Mouse (Mus musculus): Measurements from ENCODE around the gene Ccar1. TPM values are rescaled to one million over a fixed set of nuclear protein-coding genes. Genes with fewer than 3 reads are reported as not detected.
A peak's percentile ranks its signal among the peaks of the same experiment; 100 is the strongest.
"Not testable (repeated sequence)": the region's sequence is repeated elsewhere in the genome, so short reads cannot be mapped to it uniquely, and the experiment has no call there.

Ccar1 gene
- polyA plus RNA-seq, 1 experiment, result 89.0 TPM

DNA sequence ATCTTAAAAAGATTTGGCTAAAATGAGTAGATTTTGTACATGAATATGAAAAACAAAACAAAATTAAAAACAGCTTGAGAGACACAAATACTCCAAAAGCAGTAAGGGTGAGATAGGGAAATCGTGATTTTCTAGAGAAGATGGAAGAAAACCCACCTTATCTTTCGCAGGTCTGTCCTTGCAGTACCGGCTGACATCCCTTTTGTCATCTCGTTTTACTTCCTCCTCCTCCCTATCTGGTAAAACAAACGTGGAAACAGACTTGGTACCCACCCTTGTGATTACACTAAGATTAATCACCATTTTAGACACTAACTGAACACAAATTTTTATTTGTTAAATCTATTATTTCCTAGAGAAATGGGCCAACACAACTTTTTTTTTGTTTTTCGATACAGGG is 41.3 kb downstream of the Ccar1 start:
- 63% methylated on average over 6 of the region's 6 CpGs for WGBS
- Histone ChIP-seq H3K4me3 (replicated peaks; ENCODE audit: control insufficient read depth, low read depth, low read length) (no peak overlapping the region), H3K27ac (ENCODE audit: control insufficient read depth, insufficient read depth, low read depth, low read length, poor library complexity) (no peak overlapping the region), H3K4me1 (ENCODE audit: control insufficient read depth, insufficient read depth, low read length) (no peaks in the 10 kb centered on the region)
- TF ChIP-seq POLR2A (IDR thresholded peaks at IDR 0.05; ENCODE audit: borderline replicate concordance, control insufficient read depth, low read depth, low read length) (no peak), CTCF (IDR thresholded peaks at IDR 0.05; ENCODE audit: control insufficient read depth, insufficient read depth, low read length) (no peak)

DNA sequence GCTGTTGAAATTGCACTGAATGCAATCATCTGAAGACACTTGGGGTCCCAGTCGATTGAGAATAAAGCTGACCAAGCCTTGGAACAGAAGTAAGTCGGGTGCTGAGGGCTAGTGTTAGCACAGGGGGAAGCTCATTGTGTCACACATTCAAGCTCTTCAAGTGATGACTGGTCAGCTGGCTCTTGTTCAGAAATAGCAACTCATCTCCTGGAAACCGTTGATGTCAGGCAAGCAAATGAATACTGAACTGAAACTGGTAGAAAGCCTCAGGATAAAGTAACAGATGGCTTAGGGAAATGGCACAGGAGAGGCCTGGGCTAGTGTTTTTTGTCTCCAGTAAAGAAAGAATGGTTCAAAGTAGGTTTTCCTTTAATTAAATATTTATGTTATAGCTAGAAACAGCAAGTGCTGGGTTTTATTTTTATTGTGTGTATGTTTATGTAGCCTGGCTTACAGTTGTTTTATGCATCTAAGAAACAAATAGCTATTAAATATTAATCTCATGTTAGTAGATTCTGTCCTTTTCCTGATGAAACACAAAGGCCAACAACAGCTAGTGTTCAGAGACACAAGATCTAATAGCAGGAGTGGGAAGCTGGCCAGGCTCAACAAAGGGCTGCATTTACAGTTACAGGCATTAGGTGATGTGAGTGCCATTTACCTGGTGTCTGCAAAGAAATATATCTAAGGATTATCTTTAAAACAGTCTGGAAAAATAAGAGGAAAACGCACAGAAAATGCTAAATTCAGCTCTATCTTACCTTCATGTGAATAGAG is 51.9 kb downstream of the Ccar1 start:
- Histone ChIP-seq H3K27ac (ENCODE audit: control insufficient read depth, insufficient read depth, low read depth, low read length, poor library complexity) (no peak overlapping the region), H3K4me1 (ENCODE audit: control insufficient read depth, insufficient read depth, low read length) (no peaks in the 10 kb centered on the region), H3K4me3 (replicated peaks; ENCODE audit: control insufficient read depth, low read depth, low read length) (no peak overlapping the region)
- no peak for TF ChIP-seq CTCF (IDR thresholded peaks at IDR 0.05; ENCODE audit: control insufficient read depth, insufficient read depth, low read length)
- no peak for TF ChIP-seq POLR2A (IDR thresholded peaks at IDR 0.05; ENCODE audit: borderline replicate concordance, control insufficient read depth, low read depth, low read length)
- WGBS, result 58% methylated on average over 4 of the region's 4 CpGs

DNA sequence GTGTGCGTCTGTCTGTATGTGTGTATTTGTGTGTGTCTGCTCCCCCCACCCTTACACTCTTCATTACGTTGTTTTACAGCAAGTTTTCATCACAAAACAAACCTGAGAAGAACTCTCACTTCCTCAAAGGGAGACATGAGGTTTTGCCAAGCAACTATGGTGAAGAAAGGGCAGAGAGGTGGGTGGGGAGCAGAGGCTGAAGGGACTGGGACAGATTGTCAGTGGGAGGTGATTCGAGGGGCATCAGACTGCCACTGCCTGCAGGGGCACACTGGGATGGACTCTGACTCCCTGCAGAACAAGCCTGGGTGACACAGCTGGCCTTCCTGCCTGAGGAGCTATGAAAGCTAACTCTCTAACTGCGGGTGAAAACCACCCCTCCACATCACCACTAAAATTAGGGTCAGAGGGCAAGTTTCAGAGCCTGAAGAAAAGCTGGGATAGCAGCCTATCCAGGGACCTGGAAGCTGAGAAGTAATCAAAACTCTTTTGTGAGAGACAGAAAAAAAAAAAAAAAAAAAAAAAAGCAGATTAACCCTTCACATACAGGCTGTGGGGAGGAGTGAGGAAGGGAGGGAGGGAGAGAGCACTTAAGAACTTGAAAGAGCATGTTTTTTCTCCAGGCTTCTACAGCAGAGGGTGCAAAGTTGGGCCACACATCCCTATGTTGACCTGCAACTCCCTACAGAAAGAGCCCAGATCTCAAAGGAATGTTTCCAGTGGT is 55.0 kb downstream of the Ccar1 start:
- no peak overlapping the region for H3K4me3 ChIP-seq (replicated peaks; ENCODE audit: control insufficient read depth, low read depth, low read length)
- no peaks in the 10 kb centered on the region for H3K4me1 ChIP-seq (ENCODE audit: control insufficient read depth, insufficient read depth, low read length)
- no peak for TF ChIP-seq POLR2A (IDR thresholded peaks at IDR 0.05; ENCODE audit: borderline replicate concordance, control insufficient read depth, low read depth, low read length)
- no peak for TF ChIP-seq CTCF (IDR thresholded peaks at IDR 0.05; ENCODE audit: control insufficient read depth, insufficient read depth, low read length)
- no peak overlapping the region for H3K27ac ChIP-seq (ENCODE audit: control insufficient read depth, insufficient read depth, low read depth, low read length, poor library complexity)
- WGBS, result 39% methylated on average over 4 of the region's 4 CpGs

DNA sequence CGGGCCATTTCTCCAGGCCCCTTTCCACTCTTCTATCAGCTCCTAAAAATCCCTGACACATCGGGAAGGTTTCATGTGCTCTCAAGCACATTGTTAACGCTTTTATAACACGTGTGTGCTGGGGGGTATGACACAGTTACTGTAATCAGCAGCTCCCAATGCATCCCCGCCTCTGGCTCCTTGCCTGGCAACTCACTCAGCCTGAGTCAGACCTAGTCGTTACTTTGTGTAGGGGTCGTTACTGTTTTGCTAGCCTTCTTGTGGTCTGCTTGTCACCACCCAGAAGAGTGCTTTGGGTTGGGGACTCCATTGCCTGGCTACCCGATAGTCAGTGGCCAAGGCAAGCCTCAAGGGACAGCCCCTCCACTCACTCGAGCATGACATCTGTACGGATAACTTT is 61.3 kb downstream of the Ccar1 start:
- Histone ChIP-seq H3K4me3 (replicated peaks; ENCODE audit: control insufficient read depth, low read depth, low read length) (no peak overlapping the region), H3K4me1 (ENCODE audit: control insufficient read depth, insufficient read depth, low read length) (no peaks in the 10 kb centered on the region), H3K27ac (ENCODE audit: control insufficient read depth, insufficient read depth, low read depth, low read length, poor library complexity) (no peak overlapping the region)
- WGBS, result 67% methylated on average over 10 of the region's 10 CpGs
- TF ChIP-seq CTCF (IDR thresholded peaks at IDR 0.05; ENCODE audit: control insufficient read depth, insufficient read depth, low read length), result no peak
- no peak for TF ChIP-seq POLR2A (IDR thresholded peaks at IDR 0.05; ENCODE audit: borderline replicate concordance, control insufficient read depth, low read depth, low read length)

DNA sequence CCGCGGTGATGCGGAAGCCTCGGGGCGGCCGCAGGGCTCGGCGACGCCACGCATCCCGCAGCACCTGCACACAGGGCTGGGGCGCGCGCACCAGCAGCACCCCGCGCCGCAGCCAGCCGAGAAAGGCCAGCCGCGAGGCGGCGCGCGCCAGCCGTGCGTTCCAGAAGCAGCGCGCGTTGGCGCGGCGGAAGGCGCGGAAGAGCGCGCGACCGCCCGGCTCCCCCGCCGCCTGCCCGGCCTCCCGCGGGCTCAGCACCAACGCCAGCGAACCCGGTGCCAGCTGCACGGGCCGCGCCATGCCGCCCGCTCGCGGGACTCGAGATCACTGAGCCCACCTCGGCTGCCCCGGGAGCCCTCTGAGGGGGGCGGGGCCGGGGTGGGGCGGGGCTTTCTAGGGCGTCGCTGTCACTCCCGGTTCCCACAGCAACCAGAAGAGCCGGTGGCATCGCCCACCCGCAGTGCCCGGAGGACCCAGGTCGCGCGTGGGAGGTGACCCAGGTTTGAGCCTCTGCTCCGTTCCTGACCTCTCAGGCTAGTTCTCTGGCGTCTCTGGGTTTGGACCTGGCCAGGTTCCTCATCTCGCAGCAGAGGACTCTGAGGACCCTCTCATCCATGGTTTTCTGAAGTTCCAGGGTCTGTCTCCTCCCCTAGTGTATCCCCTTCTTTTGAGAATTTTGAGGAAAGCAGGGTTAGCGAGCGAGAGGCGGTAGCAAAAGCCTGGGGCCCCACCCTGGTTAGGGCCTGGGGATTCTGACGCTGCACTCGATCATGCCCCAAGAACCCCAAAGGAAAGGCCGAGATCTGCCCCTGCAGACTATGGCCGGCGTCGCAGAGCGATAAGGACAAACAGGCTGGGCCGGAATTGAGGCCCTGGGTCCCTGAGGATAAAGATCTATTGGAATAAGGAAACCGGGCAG is 66.1 kb downstream of the Ccar1 start, which contains the start of gene Stox1:
Gene Stox1, minus strand, starts transcription at position 358 of the 917 bp plus-strand sequence.
- TF ChIP-seq CTCF (IDR thresholded peaks at IDR 0.05; ENCODE audit: control insufficient read depth, insufficient read depth, low read length), result 0 out of 2 replicates have a peak, but pooled peaks have one; percentile 8
- no peak for TF ChIP-seq POLR2A (IDR thresholded peaks at IDR 0.05; ENCODE audit: borderline replicate concordance, control insufficient read depth, low read depth, low read length)
- Histone ChIP-seq H3K4me3 (replicated peaks; ENCODE audit: control insufficient read depth, low read depth, low read length) (peak within 1 kb of the TSS; percentile 53), H3K27ac (ENCODE audit: control insufficient read depth, insufficient read depth, low read depth, low read length, poor library complexity) (no peak within 1 kb of the TSS; the same call in 1 of the 2 replicates), H3K4me1 (ENCODE audit: control insufficient read depth, insufficient read depth, low read length) (no peaks in the 10 kb centered on the region)
- 3% methylated on average over 85 of the region's 85 CpGs for WGBS

DNA sequence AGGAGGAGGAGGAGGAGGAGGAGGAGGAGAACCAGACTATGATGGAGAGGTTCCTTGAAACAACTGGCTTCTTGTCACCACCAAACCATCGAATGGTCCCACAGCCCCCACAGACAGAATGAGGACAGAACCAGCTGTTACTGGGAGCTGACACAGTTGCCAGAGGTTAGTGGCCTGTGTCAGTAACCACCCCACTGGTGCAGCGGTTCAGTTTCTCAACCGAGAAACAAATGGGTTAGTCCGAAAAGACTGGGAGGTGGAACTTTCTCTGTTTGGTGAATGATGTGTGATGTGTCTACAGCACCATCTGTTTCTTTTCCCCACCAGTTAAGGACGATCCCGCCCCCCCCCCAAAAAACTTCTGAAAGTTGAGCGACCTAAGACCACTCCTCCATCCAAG is 67.2 kb downstream of the Ccar1 start:
- WGBS, result 18% methylated on average over 7 of the region's 7 CpGs

DNA sequence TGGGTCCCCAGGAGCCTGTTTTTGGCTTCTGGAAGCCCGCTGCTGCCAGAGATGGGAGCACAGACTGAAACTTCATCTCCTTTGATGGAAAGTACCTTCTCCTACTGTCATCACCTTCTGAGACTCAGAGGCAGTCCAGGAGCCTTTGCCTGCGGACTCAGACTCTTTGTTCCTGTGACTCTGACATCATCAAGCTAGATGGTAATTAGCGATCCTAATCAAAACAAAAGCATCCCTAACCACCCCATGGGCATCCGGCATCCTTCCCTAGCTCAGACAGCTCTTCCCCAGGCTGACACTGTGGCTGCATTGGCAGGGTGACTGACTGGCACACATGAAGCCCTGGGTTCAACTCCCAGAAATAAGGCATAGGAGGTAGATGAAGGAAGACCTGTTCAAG is 69.4 kb downstream of the Ccar1 start:
- 58% methylated on average over 4 of the region's 4 CpGs for WGBS
- Histone ChIP-seq H3K4me3 (replicated peaks; ENCODE audit: control insufficient read depth, low read depth, low read length) (no peak overlapping the region), H3K4me1 (ENCODE audit: control insufficient read depth, insufficient read depth, low read length) (no peaks in the 10 kb centered on the region), H3K27ac (ENCODE audit: control insufficient read depth, insufficient read depth, low read depth, low read length, poor library complexity) (no peak overlapping the region)
- no peak for TF ChIP-seq POLR2A (IDR thresholded peaks at IDR 0.05; ENCODE audit: borderline replicate concordance, control insufficient read depth, low read depth, low read length)
- no peak for TF ChIP-seq CTCF (IDR thresholded peaks at IDR 0.05; ENCODE audit: control insufficient read depth, insufficient read depth, low read length)

More for the DNA sequence above, 67.2 kb downstream of the Ccar1 start:
- Histone ChIP-seq H3K4me1 (ENCODE audit: control insufficient read depth, insufficient read depth, low read length) (no peaks in the 10 kb centered on the region), H3K27ac (ENCODE audit: control insufficient read depth, insufficient read depth, low read depth, low read length, poor library complexity) (no peak overlapping the region), H3K4me3 (replicated peaks; ENCODE audit: control insufficient read depth, low read depth, low read length) (no peak overlapping the region)
- no peak for TF ChIP-seq POLR2A (IDR thresholded peaks at IDR 0.05; ENCODE audit: borderline replicate concordance, control insufficient read depth, low read depth, low read length)
- no peak for TF ChIP-seq CTCF (IDR thresholded peaks at IDR 0.05; ENCODE audit: control insufficient read depth, insufficient read depth, low read length)

DNA sequence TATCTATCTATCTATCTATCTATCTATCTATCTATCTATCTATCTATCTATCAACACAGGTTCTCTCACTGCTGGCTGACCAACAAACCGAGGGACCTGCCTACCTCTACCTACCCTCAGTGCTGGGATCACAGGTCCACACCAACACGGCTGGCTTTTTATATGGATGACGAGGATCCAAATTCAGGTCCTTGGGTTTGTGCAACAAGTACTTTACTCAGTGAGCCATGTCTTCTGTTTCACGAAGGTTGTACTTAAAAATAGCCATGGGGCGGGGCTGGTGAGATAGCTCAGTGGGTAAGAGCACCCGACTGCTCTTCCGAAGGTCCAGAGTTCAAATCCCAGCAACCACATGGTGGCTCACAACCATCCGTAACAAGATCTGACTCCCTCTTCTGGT is 71.5 kb downstream of the Ccar1 start:
- not testable (repeated sequence) for H3K4me3 ChIP-seq (replicated peaks; ENCODE audit: control insufficient read depth, low read depth, low read length); H3K27ac ChIP-seq (ENCODE audit: control insufficient read depth, insufficient read depth, low read depth, low read length, poor library complexity); H3K4me1 ChIP-seq (ENCODE audit: control insufficient read depth, insufficient read depth, low read length)
- 72% methylated on average over 8 of the region's 8 CpGs for WGBS
